Mouse (Mus musculus) left cerebral cortex, postnatal 4 days (tissue): ENCODE measurements at regions not wholly inside any gene's neighbourhood (a gene's known extent, or its start where the extent isn't known, plus 50 kb on each side); places are given as distances from the start of the nearest gene placed in this dataset.

Source experiments
- DNase-seq: peaks from one replicate; pipeline ENCODE4 v3.0.0-alpha.2; 2022
- intact Hi-C: fragments of 180-260 bp; cut with DNase I; formaldehyde crosslinking; loops from one replicate; pipeline ENCODE4 v1.15.1; 2025

- no peak for DNase-seq
- intact Hi-C loops = no loop called here
These were observed 92.1 kb upstream of the Got2 start for GRCm38 (mm10) chr8:95980405-95980804.

- DNase-seq = no peak
- intact Hi-C loops = loop anchor here (5.0 kb wide), 1 partner anchor 173 kb away; no protein-coding TSS in a partner anchor
These were observed 90.9 kb upstream of the Got2 start for GRCm38 (mm10) chr8:95979223-95979622.

- intact Hi-C loops = loop anchor here (5.0 kb wide), 1 partner anchor 177 kb away; no protein-coding TSS in a partner anchor
- DNase-seq = no peak
These were observed 86.5 kb upstream of the Got2 start for GRCm38 (mm10) chr8:95974889-95975288.

- DNase-seq = no peak
- intact Hi-C loops = no loop called here
These were observed 85.9 kb upstream of the Got2 start for GRCm38 (mm10) chr8:95974231-95974630.

GRCm38 (mm10) chr8:95973571-95973970 lies 85.2 kb upstream of the Got2 start:
- intact Hi-C loops = no loop called here
- DNase-seq = no peak

- intact Hi-C loops = no loop called here
- DNase-seq = no peak
These were observed 80.5 kb upstream of the Got2 start for GRCm38 (mm10) chr8:95968828-95969227.

GRCm38 (mm10) chr8:95966430-95966829 lies 78.1 kb upstream of the Got2 start:
- intact Hi-C loops = no loop called here
- no peak for DNase-seq

GRCm38 (mm10) chr8:95952257-95952656 lies 63.9 kb upstream of the Got2 start:
- intact Hi-C loops = no loop called here
- no peak for DNase-seq

GRCm38 (mm10) chr8:95951794-95952193 lies 63.4 kb upstream of the Got2 start:
- peak; percentile 76 for DNase-seq
- intact Hi-C loops = no loop called here
